Mouse (Mus musculus) heart, adult 2 months (tissue): ENCODE data around the gene Iltifb. TPM values are rescaled to one million over a fixed set of nuclear protein-coding genes. Genes with fewer than 3 reads are reported as not detected.
"Not testable (repeated sequence)": the region's sequence is repeated elsewhere in the genome, so short reads cannot be mapped to it uniquely, and the experiment has no call there.

Experiments
- DNase-seq, 2 experiments: peaks; one replicate each; pipeline ENCODE4 v3.0.0; 2021
- H3K27ac ChIP-seq: fragments of 200-600 bp; 2 replicates; pipeline ENCODE4 v1.8.1; 2022
- H3K27me3 ChIP-seq: fragments of 200-500 bp; 2 replicates; pipeline ENCODE4 v1.6.1; 2012; ENCODE audit warnings: mild to moderate bottlenecking, low read length, inconsistent platforms, mixed read lengths; ENCODE audit not compliant: control insufficient read depth, insufficient read depth
- H3K36me3 ChIP-seq: fragments of 200-500 bp; 2 replicates; pipeline ENCODE4 v1.6.1; 2012; ENCODE audit warnings: low read length, inconsistent platforms; ENCODE audit not compliant: control insufficient read depth, insufficient read depth
- H3K4me1 ChIP-seq: fragments of 200-500 bp; 2 replicates; pipeline ENCODE4 v1.6.1; 2011; ENCODE audit warnings: low read length; ENCODE audit not compliant: control insufficient read depth, insufficient read depth
- H3K4me3 ChIP-seq: fragments of 200-600 bp; 2 replicates; pipeline ENCODE4 v1.8.1; 2022
- H3K79me2 ChIP-seq: fragments of 200-500 bp; replicated peaks from 2 replicates; pipeline ENCODE4 v1.6.1; 2012; ENCODE audit warnings: mild to moderate bottlenecking, inconsistent platforms, low read length, moderate library complexity, mixed read lengths; ENCODE audit not compliant: control insufficient read depth, insufficient read depth
- H3K9ac ChIP-seq: fragments of 200-500 bp; 2 replicates; pipeline ENCODE4 v1.6.1; 2012; ENCODE audit warnings: low read depth, mild to moderate bottlenecking, control low read depth, inconsistent platforms, low read length, mixed read lengths
- CTCF ChIP-seq: fragments of 200-600 bp; IDR thresholded peaks from 2 replicates; pipeline ENCODE4 v1.8.1; 2022; ENCODE audit warnings: antibody characterized with exemption, mild to moderate bottlenecking, moderate library complexity
- EP300 ChIP-seq: fragments of 200-500 bp; IDR thresholded peaks from 2 replicates; pipeline ENCODE4 v1.6.1; 2011; ENCODE audit warnings: low read depth, low read length, control low read depth; ENCODE audit not compliant: insufficient read depth
- POLR2A ChIP-seq: fragments of 200-500 bp; IDR thresholded peaks from 2 replicates; pipeline ENCODE4 v1.6.1; 2011; ENCODE audit warnings: mild to moderate bottlenecking, low read depth, low read length, control low read depth; ENCODE audit not compliant: insufficient read depth
- WGBS: fragments of 180-500 bp; shearing (Covaris S2); methylation state at CpG from one replicate; pipeline ENCODE4 v1.1.7; 2018; 5-methylcytosine and 5-hydroxymethylcytosine counted together
- intact Hi-C: fragments of 180-260 bp; cut with DNase I; formaldehyde crosslinking; loops from one replicate; pipeline ENCODE4 v1.15.1; 2025
- polyA plus RNA-seq: library from polyadenylated mRNA; depleted of rRNA; stranded (reverse); fragments of >200 nt; gene quantifications from 2 replicates; pipeline ENCODE4 v1.2.3, GENCODE M21; 2012; rRNA removed
- total RNA-seq, 2 experiments: library from RNA; stranded (reverse); gene quantifications; 2 replicates each; pipeline ENCODE4 v1.2.3; 2021

The Iltifb gene
- total and polyA plus RNA-seq, 3 experiments, result not detected

DNA sequence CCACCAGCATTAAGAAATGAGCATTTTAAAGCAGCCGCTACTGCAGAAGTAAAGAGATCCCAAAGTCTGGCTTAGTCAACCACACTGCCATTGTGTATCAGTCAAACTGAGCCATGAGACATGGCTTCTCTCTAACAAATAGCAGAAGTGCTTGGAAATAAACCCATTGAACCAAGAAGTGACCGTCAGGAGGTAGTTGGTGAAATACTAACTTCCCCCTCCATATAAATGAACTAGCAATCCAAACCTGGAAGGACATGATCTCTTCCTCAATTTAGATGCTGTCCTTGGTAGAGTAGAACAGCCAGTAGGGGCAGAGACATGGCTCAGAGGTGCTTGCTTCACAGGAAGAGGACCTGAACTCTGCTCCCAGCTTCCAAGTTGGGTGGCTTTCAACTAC is 23.4 kb downstream of the Iltifb start:
- H3K27me3 ChIP-seq, DNase-seq, H3K9ac ChIP-seq, H3K4me3 ChIP-seq, H3K4me1 ChIP-seq, H3K27ac ChIP-seq, H3K79me2 ChIP-seq, intact Hi-C loops, H3K36me3 ChIP-seq: not testable (repeated sequence)
- WGBS, result 100% methylated on average over 1 of the region's 2 CpGs

DNA sequence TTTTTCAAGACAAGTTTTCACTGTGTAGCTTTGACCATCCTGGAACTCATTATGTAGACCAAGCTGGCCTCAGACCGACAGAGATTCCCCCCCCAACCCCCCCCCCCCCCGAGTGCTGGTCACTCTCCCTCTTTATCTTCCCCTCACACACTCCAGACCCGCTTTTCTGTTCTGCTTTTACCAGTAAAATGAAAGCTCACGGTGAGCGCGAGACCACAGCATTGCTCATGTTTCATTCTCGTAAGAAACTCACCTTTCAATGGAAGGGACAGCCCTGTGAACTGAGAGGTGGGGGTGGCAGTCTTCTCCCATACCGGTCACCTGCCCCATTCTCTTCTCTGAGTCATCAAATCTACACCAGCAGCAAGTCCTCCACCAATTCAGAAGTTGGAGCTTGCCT is 26.0 kb downstream of the Iltifb start:
- intact Hi-C loops, H3K9ac ChIP-seq, H3K36me3 ChIP-seq, H3K27me3 ChIP-seq, DNase-seq, H3K4me3 ChIP-seq, H3K4me1 ChIP-seq, H3K27ac ChIP-seq, H3K79me2 ChIP-seq: not testable (repeated sequence)
- WGBS, result 49% methylated on average over 4 of the region's 8 CpGs

DNA sequence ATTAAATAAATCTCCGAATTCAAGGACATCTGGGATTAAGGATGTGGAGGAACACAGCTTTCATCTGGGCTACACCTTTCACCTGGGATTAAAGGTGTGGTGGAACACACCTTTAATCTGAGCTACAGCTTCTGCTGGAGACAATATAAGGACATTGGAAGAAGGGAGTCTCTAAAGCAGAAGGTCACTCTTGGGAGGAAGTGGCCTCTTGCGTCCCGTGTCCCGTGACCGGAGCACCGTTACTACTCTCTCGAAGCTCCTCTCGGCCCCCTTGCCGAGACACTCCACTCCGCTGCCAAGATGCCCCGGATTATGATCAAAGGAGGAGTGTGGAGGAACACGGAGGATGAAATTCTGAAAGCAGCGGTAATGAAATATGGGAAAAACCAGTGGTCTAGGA is 36.5 kb downstream of the Iltifb start, which contains the start of gene Gm32802:
Gene Gm32802, plus strand, starts transcription at position 301 of the 400 bp plus-strand sequence.
- H3K4me1 ChIP-seq, H3K9ac ChIP-seq, H3K4me3 ChIP-seq, H3K27me3 ChIP-seq, H3K79me2 ChIP-seq, DNase-seq, H3K27ac ChIP-seq, H3K36me3 ChIP-seq, intact Hi-C loops: not testable (repeated sequence)
- no CpG with 5 or more reads among the region's 13 CpGs for WGBS

DNA sequence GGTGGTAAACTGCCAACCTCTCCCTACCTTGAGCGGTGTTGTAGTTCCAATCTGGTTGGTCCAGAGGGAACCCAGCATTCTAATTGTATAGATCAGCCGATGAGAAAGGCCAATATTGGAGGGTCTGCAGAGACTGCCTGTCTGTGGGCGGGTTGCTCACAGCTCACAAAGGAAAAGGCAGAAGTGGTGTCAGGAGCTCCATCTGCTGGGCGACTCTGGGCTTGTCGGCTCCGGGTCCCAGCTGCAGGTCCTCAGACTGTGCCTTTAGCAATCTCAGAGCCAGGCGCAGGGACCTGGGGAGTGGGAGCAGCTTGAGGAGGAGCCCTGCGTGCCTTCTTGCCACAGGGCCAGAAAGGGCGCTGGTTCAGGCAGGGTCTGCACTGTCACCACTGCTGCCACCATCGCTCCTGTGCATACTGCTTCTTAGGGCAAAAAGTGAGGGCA is 44.0 kb downstream of the Iltifb start:
- no peak for TF ChIP-seq EP300
- TF ChIP-seq CTCF, result no peak
- TF ChIP-seq POLR2A, result no peak
- no peaks in the 10 kb centered on the region for H3K36me3 ChIP-seq
- intact Hi-C loops, result no loop called here
- H3K9ac ChIP-seq, result no peak overlapping the region
- no peaks in the 10 kb centered on the region for H3K4me1 ChIP-seq
- no peak overlapping the region for H3K27ac ChIP-seq
- H3K79me2 ChIP-seq, result no peaks in the 10 kb centered on the region
- H3K27me3 ChIP-seq, result no peaks in the 10 kb centered on the region
- DNase-seq, result no peak
- H3K4me3 ChIP-seq, result no peak overlapping the region
- 51% methylated on average over 10 of the region's 10 CpGs for WGBS

DNA sequence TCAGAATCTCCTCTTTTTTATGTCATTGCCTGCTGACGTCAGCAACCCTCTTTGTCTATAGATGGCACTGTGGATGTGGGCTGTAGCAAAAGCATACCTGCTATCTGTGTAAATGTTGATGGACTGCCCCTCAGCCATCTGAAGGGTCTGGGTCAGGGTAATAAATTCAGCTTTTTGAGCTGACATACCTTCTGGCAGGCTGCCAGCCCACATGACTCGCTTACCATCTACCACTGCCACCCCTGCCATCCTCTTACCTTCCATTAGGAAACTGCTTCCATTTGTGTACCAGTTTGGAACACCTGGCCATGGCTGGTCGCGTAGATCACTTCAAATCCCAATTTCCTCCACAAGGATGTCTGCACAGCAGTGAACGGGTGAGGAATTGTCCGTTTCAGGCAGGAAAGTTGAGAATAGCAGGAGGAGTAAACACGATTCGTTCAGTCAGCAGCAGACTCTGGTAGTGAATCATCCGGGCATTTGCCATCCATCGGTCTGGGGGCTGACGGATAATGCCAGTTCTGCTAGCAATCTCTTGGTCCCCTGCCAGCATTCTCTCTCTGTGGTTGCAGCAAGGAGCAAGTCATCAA is 45.7 kb downstream of the Iltifb start:
- WGBS, result 63% methylated on average over 11 of the region's 11 CpGs
- H3K27ac ChIP-seq, intact Hi-C loops, DNase-seq, H3K4me1 ChIP-seq, H3K79me2 ChIP-seq, H3K4me3 ChIP-seq, H3K36me3 ChIP-seq, H3K9ac ChIP-seq, H3K27me3 ChIP-seq: not testable (repeated sequence)

DNA sequence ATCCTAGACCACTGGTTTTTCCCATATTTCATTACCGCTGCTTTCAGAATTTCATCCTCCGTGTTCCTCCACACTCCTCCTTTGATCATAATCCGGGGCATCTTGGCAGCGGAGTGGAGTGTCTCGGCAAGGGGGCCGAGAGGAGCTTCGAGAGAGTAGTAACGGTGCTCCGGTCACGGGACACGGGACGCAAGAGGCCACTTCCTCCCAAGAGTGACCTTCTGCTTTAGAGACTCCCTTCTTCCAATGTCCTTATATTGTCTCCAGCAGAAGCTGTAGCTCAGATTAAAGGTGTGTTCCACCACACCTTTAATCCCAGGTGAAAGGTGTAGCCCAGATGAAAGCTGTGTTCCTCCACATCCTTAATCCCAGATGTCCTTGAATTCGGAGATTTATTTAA is 54.2 kb downstream of the Iltifb start, which contains the start of gene Gm32717:
Gene Gm32717, minus strand, starts transcription at position 101 of the 400 bp plus-strand sequence.
- H3K79me2 ChIP-seq, H3K27me3 ChIP-seq, H3K4me3 ChIP-seq, H3K27ac ChIP-seq, H3K36me3 ChIP-seq, DNase-seq, H3K4me1 ChIP-seq, H3K9ac ChIP-seq, intact Hi-C loops: not testable (repeated sequence)
- WGBS, result no CpG with 5 or more reads among the region's 13 CpGs

Other genes starting within 250 kb of the Iltifb start
- 1 to 10 TPM; 3.9 to 4.0 TPM for gene Mdm1, start 153.2 kb downstream of the Iltifb start, total RNA-seq
- gene Mdm1, start 153.2 kb downstream of the Iltifb start, polyA plus RNA-seq, result 3.3 and 5.9 TPM in 2 replicates
- gene Il22, start 90.1 kb downstream of the Iltifb start, total RNA-seq, result not detected
- not detected in 2 replicates for gene Il22, start 90.1 kb downstream of the Iltifb start, polyA plus RNA-seq
- under 1 TPM; 0.55 to 0.59 TPM for gene Gm32717, start 54.3 kb downstream of the Iltifb start, total RNA-seq
- not detected in 2 replicates for gene Gm32717, start 54.3 kb downstream of the Iltifb start, polyA plus RNA-seq
- gene Gm32802, start 36.4 kb downstream of the Iltifb start, total RNA-seq, result under 1 TPM; 0.55 to 0.59 TPM
- gene Gm32802, start 36.4 kb downstream of the Iltifb start, polyA plus RNA-seq, result not detected in 2 replicates
- gene Gm9040, start 31.9 kb upstream of the Iltifb start, total RNA-seq, result not detected
- gene Gm9040, start 31.9 kb upstream of the Iltifb start, polyA plus RNA-seq, result not detected in 2 replicates
- gene Gm9044, start 37.4 kb upstream of the Iltifb start, total RNA-seq, result not detected
- not detected in 2 replicates for gene Gm9044, start 37.4 kb upstream of the Iltifb start, polyA plus RNA-seq
- not detected for gene Gm9045, start 42.8 kb upstream of the Iltifb start, total RNA-seq
- not detected in 2 replicates for gene Gm9045, start 42.8 kb upstream of the Iltifb start, polyA plus RNA-seq
- not detected for gene Gm9046, start 48.2 kb upstream of the Iltifb start, total RNA-seq
- gene Gm9046, start 48.2 kb upstream of the Iltifb start, polyA plus RNA-seq, result not detected in 2 replicates
- not detected for gene Gm9048, start 53.6 kb upstream of the Iltifb start, total RNA-seq
- gene Gm9048, start 53.6 kb upstream of the Iltifb start, polyA plus RNA-seq, result not detected in 2 replicates
- not detected for gene Gm9049, start 59.1 kb upstream of the Iltifb start, total RNA-seq
- not detected in 2 replicates for gene Gm9049, start 59.1 kb upstream of the Iltifb start, polyA plus RNA-seq
- not detected for gene Ifng, start 146.0 kb upstream of the Iltifb start, total RNA-seq
- not detected in 2 replicates for gene Ifng, start 146.0 kb upstream of the Iltifb start, polyA plus RNA-seq